Mouse (Mus musculus): ENCODE results near the gene Dennd1c. TPM values are rescaled to one million over a fixed set of nuclear protein-coding genes. Genes with fewer than 3 reads are reported as not detected.
A peak's percentile ranks its signal among the peaks of the same experiment; 100 is the strongest.

Dennd1c gene
- polyA plus RNA-seq, 1 experiment from 2014 or later = 2.8 TPM

DNA sequence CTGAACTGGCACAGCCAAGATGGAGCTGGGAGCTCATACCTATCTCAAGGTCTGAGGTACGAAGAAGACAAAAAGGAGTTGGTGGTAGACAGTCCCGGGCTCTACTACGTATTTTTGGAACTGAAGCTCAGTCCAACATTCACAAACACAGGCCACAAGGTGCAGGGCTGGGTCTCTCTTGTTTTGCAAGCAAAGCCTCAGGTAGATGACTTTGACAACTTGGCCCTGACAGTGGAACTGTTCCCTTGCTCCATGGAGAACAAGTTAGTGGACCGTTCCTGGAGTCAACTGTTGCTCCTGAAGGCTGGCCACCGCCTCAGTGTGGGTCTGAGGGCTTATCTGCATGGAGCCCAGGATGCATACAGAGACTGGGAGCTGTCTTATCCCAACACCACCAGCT, 28.8 kb upstream of the Dennd1c start:
- no peak for DNase-seq (ENCODE audit: low spot score)
- H3K9me3 ChIP-seq = no peaks in the 10 kb centered on the region
- WGBS = 83% methylated on average over 5 of the region's 5 CpGs
- no peak overlapping the region; the same call in 1 of the 2 replicates for H3K4me3 ChIP-seq
- H3K27ac ChIP-seq (replicated peaks) = no peak overlapping the region
- H3K27me3 ChIP-seq (replicated peaks; ENCODE audit: low read depth, poor library complexity, severe bottlenecking) = 0 out of 2 replicates have a peak, but pooled peaks cover 3% of the 10 kb centered on the region
- H3K36me3 ChIP-seq (replicated peaks) = no peaks in the 10 kb centered on the region
- H3K4me1 ChIP-seq = peaks cover 30% of the 10 kb centered on the region

DNA sequence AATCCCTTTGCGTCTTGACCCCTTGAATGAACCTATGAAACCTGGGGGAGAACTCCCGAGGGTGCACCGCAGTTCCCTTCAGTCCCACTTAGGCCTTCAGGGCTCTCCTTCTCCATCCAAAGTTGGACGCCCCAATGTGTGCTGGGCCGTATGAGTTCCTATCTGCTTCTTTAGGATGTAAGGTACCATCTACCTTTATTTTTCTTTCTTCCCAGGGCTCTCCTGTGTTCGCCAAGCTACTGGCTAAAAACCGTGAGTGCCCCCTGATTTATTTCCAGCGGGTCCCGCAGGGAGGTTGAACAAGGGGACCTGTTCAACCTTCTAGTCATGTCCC, 27.7 kb upstream of the Dennd1c start:
- Histone ChIP-seq H3K4me1 (peaks cover 30% of the 10 kb centered on the region), H3K27ac (replicated peaks) (peak overlapping the region; percentile 88), H3K4me3 (peak overlapping the region; percentile 80), H3K36me3 (replicated peaks) (no peaks in the 10 kb centered on the region), H3K27me3 (replicated peaks; ENCODE audit: low read depth, poor library complexity, severe bottlenecking) (0 out of 2 replicates have a peak, but pooled peaks cover 3% of the 10 kb centered on the region), H3K9me3 (no peaks in the 10 kb centered on the region)
- no peak for DNase-seq (ENCODE audit: low spot score)
- 5% methylated on average over 9 of the region's 9 CpGs for WGBS

DNA sequence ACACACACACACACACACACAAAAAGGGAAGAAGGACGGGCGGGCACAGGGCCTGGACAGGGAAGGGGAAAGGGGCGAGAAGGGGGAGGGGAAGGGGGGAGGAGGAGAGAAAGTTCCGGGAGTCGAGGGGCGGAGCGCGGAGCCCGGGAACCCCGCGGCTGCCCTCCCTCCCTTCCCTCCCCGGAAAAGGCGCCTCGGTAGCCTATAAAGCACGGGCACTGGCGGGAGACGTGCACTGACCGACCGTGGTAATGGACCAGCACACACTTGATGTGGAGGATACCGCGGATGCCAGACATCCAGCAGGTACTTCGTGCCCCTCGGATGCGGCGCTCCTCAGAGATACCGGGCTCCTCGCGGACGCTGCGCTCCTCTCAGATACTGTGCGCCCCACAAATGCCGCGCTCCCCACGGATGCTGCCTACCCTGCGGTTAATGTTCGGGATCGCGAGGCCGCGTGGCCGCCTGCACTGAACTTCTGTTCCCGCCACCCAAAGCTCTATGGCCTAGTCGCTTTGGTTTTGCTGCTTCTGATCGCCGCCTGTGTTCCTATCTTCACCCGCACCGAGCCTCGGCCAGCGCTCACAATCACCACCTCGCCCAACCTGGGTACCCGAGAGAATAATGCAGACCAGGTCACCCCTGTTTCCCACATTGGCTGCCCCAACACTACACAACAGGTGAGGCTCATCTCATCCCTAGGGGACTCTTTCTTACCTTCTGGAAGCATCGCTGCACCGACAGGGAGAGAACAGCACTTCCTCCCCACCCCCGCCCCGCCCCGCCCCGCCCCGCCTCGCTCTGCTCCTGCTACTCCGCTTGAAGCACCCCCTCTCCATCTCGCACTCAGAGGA, 27.1 kb upstream of the Dennd1c start, which contains the start of gene Tnfsf9:
Tnfsf9 (plus strand) TSS at position 145 of the 854 bp plus-strand sequence.
- Histone ChIP-seq H3K27me3 (replicated peaks; ENCODE audit: low read depth, poor library complexity, severe bottlenecking) (0 out of 2 replicates have a peak, but pooled peaks cover 3% of the 10 kb centered on the region), H3K4me3 (peak within 1 kb of the TSS; percentile 80), H3K4me1 (peaks cover 30% of the 10 kb centered on the region), H3K27ac (replicated peaks) (peak within 1 kb of the TSS; percentile 88), H3K36me3 (replicated peaks) (no peaks in the 10 kb centered on the region), H3K9me3 (no peaks in the 10 kb centered on the region)
- WGBS = under 1% methylated on average over 61 of the region's 61 CpGs
- peak; percentile 84 for DNase-seq (ENCODE audit: low spot score)

DNA sequence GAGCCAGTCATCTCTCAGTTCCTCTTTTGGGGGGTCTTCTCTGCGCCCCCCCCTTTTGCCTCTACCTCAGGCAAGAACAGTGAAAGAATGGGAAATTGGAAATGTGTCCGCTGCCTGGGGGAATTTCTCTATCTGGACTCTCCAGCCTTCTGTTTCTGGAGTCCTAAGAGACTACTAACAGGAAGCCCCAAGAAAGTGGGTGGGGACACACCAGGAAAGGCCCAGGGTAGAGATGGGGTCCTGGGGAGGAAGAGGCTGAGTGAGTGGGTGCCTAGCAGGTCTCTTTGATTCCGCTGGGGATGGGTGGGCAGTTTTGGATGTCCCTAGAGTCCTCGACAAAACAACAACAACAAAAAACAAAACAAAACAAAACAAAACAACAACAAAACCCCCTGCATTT, 26.2 kb upstream of the Dennd1c start:
- peak overlapping the region; percentile 88 for H3K27ac ChIP-seq (replicated peaks)
- H3K27me3 ChIP-seq (replicated peaks; ENCODE audit: low read depth, poor library complexity, severe bottlenecking) = 0 out of 2 replicates have a peak, but pooled peaks cover 3% of the 10 kb centered on the region
- peaks cover 34% of the 10 kb centered on the region for H3K4me1 ChIP-seq
- no peaks in the 10 kb centered on the region for H3K36me3 ChIP-seq (replicated peaks)
- 39% methylated on average over 4 of the region's 4 CpGs for WGBS
- H3K9me3 ChIP-seq = no peaks in the 10 kb centered on the region
- H3K4me3 ChIP-seq = peak overlapping the region; percentile 80
- no peak for DNase-seq (ENCODE audit: low spot score)

DNA sequence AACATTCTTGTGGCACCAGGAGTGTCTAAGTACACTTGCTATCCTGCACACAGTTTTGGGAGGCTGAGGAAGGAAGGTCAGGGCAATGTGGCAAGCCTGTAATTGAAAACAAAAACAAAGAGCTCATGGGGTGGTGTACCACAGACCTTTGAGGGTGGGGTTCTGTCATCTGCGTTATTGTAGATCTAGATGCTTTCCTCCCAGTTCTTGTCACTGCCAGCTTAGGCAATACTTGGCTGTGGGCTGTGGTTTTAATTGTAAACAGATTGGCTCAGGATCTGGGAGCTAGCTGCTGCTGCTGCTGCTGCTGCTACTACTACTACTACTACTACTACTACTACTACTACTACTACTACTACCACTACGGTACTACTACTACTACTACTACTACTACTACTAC, 24.0 kb upstream of the Dennd1c start:
- H3K27ac ChIP-seq (replicated peaks) = no peak overlapping the region
- 0 out of 2 replicates have a peak, but pooled peaks cover 3% of the 10 kb centered on the region for H3K27me3 ChIP-seq (replicated peaks; ENCODE audit: low read depth, poor library complexity, severe bottlenecking)
- peaks cover 33% of the 10 kb centered on the region for H3K4me1 ChIP-seq
- no peaks in the 10 kb centered on the region for H3K9me3 ChIP-seq
- no peak overlapping the region for H3K4me3 ChIP-seq
- DNase-seq (ENCODE audit: low spot score) = no peak
- no peaks in the 10 kb centered on the region for H3K36me3 ChIP-seq (replicated peaks)
- WGBS = 73% methylated on average over 2 of the region's 2 CpGs

DNA sequence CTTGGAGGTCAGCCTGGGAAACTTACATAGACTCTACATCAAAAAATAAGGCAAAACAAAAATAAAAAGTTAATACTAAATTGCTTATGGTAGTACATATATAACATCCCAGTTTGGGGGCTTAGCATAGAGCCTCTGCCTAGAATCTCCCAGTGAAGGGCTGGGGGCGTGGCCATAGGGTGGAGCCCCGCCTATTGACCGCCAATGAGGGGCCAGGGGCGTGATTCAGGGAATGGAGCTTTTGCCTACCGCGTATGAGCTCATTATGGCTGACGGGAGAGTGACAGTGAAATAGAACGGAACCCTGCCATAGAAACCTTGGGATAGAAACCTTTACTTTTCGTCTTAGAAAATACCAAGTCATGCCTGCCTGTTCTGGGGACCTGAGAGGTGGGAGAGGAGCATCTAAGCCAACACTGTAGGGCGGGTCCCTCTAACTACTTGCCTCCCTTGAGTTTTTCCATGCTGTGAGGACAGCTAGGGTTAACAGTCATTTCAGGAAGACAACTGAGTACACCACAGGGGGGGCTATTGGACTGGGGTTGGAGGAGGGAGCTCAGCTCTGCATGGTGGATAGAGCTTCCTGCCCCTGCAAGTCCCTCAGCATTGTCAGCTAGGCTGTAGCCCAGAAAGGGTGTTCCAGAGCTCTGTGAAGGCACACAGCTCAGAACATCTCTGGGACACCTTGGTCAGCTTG, 21.5 kb upstream of the Dennd1c start:
- H3K27me3 ChIP-seq (replicated peaks; ENCODE audit: low read depth, poor library complexity, severe bottlenecking) = peaks cover 12% of the 10 kb centered on the region
- 7% methylated on average over 10 of the region's 10 CpGs for WGBS
- peaks cover 21% of the 10 kb centered on the region for H3K4me1 ChIP-seq
- H3K9me3 ChIP-seq = no peaks in the 10 kb centered on the region
- H3K36me3 ChIP-seq (replicated peaks) = no peaks in the 10 kb centered on the region
- no peak overlapping the region; the same call in 1 of the 2 replicates for H3K4me3 ChIP-seq
- no peak overlapping the region for H3K27ac ChIP-seq (replicated peaks)
- DNase-seq (ENCODE audit: low spot score) = peak; percentile 45

DNA sequence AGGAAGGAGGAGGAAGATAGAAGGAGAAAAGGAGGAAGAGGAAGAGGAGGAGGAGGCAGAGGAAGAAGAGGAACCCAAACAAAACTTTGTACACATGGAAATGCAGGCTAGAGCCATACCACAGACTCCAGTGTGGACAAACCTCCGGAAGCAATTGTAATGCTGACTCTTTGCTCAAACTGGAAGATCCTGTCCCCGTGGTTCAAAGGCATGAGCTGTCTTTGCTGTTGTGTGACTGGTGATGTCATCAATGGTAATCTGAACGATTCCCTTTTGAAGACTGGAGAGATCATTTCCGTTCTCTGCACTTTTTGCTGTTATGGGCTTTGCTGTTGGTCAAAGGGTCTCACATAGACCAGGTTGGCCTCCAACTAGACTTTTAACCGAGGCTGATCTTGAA, 20.0 kb upstream of the Dennd1c start:
- Histone ChIP-seq H3K4me3 (no peak overlapping the region), H3K4me1 (peaks cover 16% of the 10 kb centered on the region), H3K36me3 (replicated peaks) (no peaks in the 10 kb centered on the region), H3K9me3 (no peaks in the 10 kb centered on the region), H3K27ac (replicated peaks) (no peak overlapping the region), H3K27me3 (replicated peaks; ENCODE audit: low read depth, poor library complexity, severe bottlenecking) (peaks cover 12% of the 10 kb centered on the region)
- 86% methylated on average over 5 of the region's 5 CpGs for WGBS
- no peak for DNase-seq (ENCODE audit: low spot score)

DNA sequence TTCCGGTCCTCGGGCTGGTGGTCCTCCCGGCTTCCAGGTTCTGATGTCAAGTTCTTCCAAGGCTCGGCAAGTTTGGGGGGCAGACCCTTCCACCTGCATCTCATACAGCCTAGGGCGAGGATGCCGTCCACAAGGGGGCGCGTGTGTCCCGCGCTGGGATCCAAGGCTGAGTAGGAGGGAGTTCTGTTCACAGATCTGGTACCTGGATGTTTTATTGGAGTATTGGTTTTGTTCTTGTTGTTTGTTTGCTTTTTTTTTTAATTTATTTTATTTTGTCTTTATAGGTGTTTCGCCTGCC, 18.3 kb upstream of the Dennd1c start:
- Histone ChIP-seq H3K9me3 (no peaks in the 10 kb centered on the region), H3K4me3 (peak overlapping the region; percentile 40), H3K4me1 (peaks cover 16% of the 10 kb centered on the region), H3K27me3 (replicated peaks; ENCODE audit: low read depth, poor library complexity, severe bottlenecking) (peaks cover 12% of the 10 kb centered on the region), H3K36me3 (replicated peaks) (no peaks in the 10 kb centered on the region), H3K27ac (replicated peaks) (no peak overlapping the region)
- peak; percentile 86 for DNase-seq (ENCODE audit: low spot score)
- 2% methylated on average over 11 of the region's 11 CpGs for WGBS

DNA sequence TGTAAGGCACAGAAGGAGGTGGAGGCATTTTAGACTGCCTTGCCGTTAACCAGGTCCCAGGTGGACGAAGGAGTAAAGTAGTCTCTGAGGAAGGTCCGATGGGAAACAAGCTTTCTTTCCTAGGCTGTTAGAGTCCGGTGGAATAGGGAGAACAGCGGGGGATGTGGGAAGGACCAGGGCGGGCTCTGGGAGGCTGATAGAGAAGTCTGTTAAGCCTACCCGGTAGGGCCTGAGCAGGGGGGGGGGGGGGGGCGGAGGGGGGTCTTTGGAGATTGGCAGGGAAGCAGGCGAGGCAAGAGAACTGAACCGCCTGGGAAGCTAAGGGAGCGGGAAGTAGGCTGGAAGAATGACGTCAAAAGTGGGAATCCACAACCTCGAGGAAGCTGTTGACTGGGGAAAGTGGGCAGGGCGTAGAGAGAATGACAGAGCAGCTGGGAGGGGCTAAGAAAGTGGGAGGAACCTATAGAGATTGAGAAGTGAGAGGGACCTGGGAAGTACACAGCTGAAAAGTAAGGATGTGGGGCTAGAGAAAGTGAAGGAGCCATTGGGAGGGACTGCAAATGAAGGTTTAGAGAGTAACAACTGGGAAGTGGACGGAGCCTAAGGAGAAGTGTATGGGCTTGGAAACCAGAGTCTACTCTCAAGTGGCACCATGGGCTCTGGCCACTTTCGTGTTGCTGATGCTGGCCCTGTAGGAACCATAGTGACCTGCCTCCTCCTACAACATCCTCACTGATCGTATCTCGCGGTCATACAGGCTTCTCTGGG, 17.7 kb upstream of the Dennd1c start:
- DNase-seq (ENCODE audit: low spot score) = peak; percentile 49
- peak overlapping the region; percentile 40 for H3K4me3 ChIP-seq
- 3% methylated on average over 18 of the region's 19 CpGs for WGBS

DNA sequence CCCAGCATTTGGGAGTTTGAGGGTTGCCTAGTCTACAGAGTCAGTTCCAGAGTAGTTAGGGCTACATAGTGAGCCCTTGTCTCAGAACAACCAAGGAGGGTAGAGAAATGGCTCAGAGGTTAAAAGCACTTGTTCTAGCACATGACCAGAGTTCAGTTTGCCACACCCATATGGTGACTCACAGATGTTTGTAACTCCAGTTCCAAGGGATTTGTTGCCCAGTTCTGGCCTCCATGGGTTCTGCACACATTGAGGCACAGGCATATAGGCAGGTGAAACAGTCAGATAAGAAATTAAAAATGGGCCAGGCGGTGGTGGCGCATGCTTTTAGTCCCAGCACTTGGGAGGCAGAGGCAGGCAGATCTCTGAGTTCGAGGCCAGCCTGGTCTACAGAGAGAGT, 15.9 kb upstream of the Dennd1c start:
- Histone ChIP-seq H3K4me3 (no peak overlapping the region), H3K9me3 (no peaks in the 10 kb centered on the region), H3K27me3 (replicated peaks; ENCODE audit: low read depth, poor library complexity, severe bottlenecking) (peaks cover 15% of the 10 kb centered on the region), H3K27ac (replicated peaks) (no peak overlapping the region), H3K36me3 (replicated peaks) (no peaks in the 10 kb centered on the region), H3K4me1 (peaks cover 12% of the 10 kb centered on the region)
- WGBS = 95% methylated on average over 3 of the region's 3 CpGs
- no peak for DNase-seq (ENCODE audit: low spot score)

More for the DNA sequence above, 17.7 kb upstream of the Dennd1c start:
- no peaks in the 10 kb centered on the region for H3K9me3 ChIP-seq
- H3K36me3 ChIP-seq (replicated peaks) = no peaks in the 10 kb centered on the region
- peaks cover 16% of the 10 kb centered on the region for H3K4me1 ChIP-seq
- no peak overlapping the region for H3K27ac ChIP-seq (replicated peaks)
- H3K27me3 ChIP-seq (replicated peaks; ENCODE audit: low read depth, poor library complexity, severe bottlenecking) = peaks cover 12% of the 10 kb centered on the region

DNA sequence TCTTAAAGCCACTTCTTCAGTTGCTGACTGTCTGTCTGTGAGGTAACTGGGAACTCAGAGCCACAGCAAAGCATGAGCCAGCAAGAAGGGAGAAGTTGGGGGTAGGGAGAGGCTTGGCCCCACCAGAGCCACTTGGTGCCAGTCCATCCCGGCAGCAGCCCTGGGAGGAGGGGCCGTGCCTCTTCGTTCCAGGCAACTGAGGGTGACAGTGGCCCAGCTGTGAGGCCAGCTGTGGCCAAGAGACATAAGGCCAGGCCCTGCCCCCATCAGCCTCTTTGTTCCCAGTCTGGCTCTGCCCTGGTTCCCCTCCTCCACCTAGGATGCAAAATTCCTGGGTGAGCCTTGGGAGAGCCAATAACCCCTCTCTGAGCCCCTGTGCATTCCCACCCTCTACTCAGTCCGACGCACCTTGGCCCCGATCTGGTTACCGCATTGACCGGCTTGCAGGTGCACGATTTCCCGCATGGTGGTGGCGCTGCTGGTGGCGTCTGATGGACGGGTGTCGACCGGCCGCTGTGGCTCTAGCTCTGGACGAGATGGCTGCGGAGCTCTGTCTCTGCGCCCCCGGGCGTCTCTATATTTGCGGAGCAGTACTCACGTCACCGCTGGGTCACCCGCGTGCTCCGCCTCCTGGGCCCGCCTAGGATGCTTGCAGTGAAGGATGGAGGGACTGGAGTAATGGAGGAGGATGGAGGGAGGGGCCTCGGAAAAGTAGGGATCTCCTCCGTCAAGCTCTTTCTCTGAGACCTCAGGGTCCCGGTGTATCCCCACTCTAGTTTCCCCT, 8.9 kb upstream of the Dennd1c start, which contains the start of gene Tubb4a:
Tubb4a (minus strand) TSS at position 734 of the 784 bp plus-strand sequence.
- Histone ChIP-seq H3K4me1 (peaks cover 8% of the 10 kb centered on the region; the same call in 1 of the 2 replicates), H3K27ac (replicated peaks) (peak within 1 kb of the TSS; percentile 75), H3K9me3 (no peaks in the 10 kb centered on the region), H3K27me3 (replicated peaks; ENCODE audit: low read depth, poor library complexity, severe bottlenecking) (peaks cover 34% of the 10 kb centered on the region), H3K4me3 (peak within 1 kb of the TSS; percentile 54), H3K36me3 (replicated peaks) (0 out of 2 replicates have a peak, but pooled peaks cover 3% of the 10 kb centered on the region)
- peak; percentile 65 for DNase-seq (ENCODE audit: low spot score)
- under 1% methylated on average over 31 of the region's 31 CpGs for WGBS
